Mouse (Mus musculus) brain, embryonic 14.5 days (tissue): ENCODE measurements around the gene Frmd4b.

Source experiments
- CTCF ChIP-seq: fragments of 200-500 bp; IDR thresholded peaks from 2 replicates; pipeline ENCODE4 v1.5.1; 2012; ENCODE audit warnings: inconsistent platforms, mild to moderate bottlenecking, moderate library complexity, borderline replicate concordance; ENCODE audit not compliant: insufficient read depth, insufficient read length; ENCODE audit errors: extremely low read depth
- POLR2A ChIP-seq: fragments of 200-500 bp; IDR thresholded peaks from 2 replicates; pipeline ENCODE4 v1.6.1; 2012; ENCODE audit warnings: mild to moderate bottlenecking, inconsistent platforms, borderline replicate concordance; ENCODE audit not compliant: poor library complexity, insufficient read depth, insufficient read length, severe bottlenecking; ENCODE audit errors: extremely low read depth

DNA sequence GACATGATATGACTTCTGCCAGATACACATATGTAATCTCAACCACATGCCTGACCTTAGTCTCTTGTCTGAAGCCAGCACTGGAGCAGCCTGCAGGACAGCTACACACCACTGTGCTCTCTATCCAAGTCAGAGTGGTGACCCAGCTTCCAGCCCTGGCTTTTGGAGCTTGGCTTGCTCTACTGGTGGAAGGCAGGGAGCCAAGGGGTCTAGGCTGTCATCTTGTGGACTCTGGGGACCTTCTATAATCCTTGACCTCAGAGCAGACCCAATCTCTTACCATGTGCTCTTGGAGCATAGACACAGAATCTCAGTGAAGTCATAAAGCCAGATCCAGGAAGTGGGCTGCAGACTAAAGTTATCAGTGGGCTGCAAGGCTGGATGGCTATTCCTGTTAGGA, 30.7 kb downstream of the Frmd4b start:
- TF ChIP-seq CTCF (no peak), POLR2A (no peak)
